Mouse (Mus musculus) limb, embryonic 11.5 days (tissue): ENCODE results near the gene Ptger3. TPM values are rescaled to one million over a fixed set of nuclear protein-coding genes. Genes with fewer than 3 reads are reported as not detected.

Experiments
- ATAC-seq: fragments of 200-750 bp; cut with Nextera tagmentation; 2 replicates; pipeline ENCODE4 v1.8.0; 2017; ENCODE audit warnings: low read depth; ENCODE audit not compliant: insufficient number of reproducible peaks, low FRiP score, low TSS enrichment
- DNase-seq: peaks from one replicate; pipeline ENCODE4 v3.0.0-alpha.2; 2015; ENCODE audit warnings: low spot score
- H3K27ac ChIP-seq: fragments of 300-500 bp; sonication (generic); replicated peaks from 2 replicates; pipeline ENCODE4 v1.5.1; 2014; ENCODE audit warnings: low read depth, mild to moderate bottlenecking, low read length
- H3K27me3 ChIP-seq: fragments of 300-500 bp; sonication (generic); 2 replicates; pipeline ENCODE4 v1.6.1; 2014; ENCODE audit warnings: mild to moderate bottlenecking, low read length, mixed read lengths; ENCODE audit not compliant: control insufficient read depth, insufficient read depth
- H3K36me3 ChIP-seq: fragments of 300-500 bp; sonication (generic); 2 replicates; pipeline ENCODE4 v1.6.1; 2014; ENCODE audit warnings: mild to moderate bottlenecking, low read length, moderate library complexity, mixed read lengths; ENCODE audit not compliant: control insufficient read depth, insufficient read depth
- H3K4me1 ChIP-seq: fragments of 300-500 bp; sonication (generic); 2 replicates; pipeline ENCODE4 v1.6.1; 2014; ENCODE audit warnings: low read length, mixed read lengths; ENCODE audit not compliant: control insufficient read depth, insufficient read depth
- H3K4me2 ChIP-seq: fragments of 300-500 bp; sonication (generic); 2 replicates; pipeline ENCODE4 v1.6.1; 2014; ENCODE audit warnings: low read depth, mild to moderate bottlenecking, moderate library complexity; ENCODE audit not compliant: severe bottlenecking
- H3K4me3 ChIP-seq: fragments of 300-500 bp; sonication (generic); 2 replicates; pipeline ENCODE4 v1.5.1; 2014; ENCODE audit warnings: low read depth, low read length
- H3K9ac ChIP-seq: fragments of 300-500 bp; sonication (generic); 2 replicates; pipeline ENCODE4 v1.6.1; 2014; ENCODE audit warnings: mild to moderate bottlenecking, low read length
- H3K9me3 ChIP-seq: fragments of 300-500 bp; sonication (generic); 2 replicates; pipeline ENCODE4 v1.6.1; 2016; ENCODE audit warnings: low read length; ENCODE audit not compliant: control insufficient read depth
- WGBS: fragments of 180-500 bp; shearing (Covaris S2); extraction: QIAGEN DNeasy Blood & Tissue Kit; methylation state at CpG from one replicate; pipeline ENCODE4 v1.1.7; 2014; 5-methylcytosine and 5-hydroxymethylcytosine counted together
- polyA plus RNA-seq: library from polyadenylated mRNA; unstranded; fragments of >200 nt; fragmentation: Nextera tagmentation; extraction: Ambion mirVana; gene quantifications from 2 replicates; pipeline ENCODE4 v1.2.1, GENCODE M21; 2014

The Ptger3 gene
- polyA plus RNA-seq, 1 experiment from 2014 or later, result 0.95 TPM

GRCm38 (mm10) chr3:157549758-157550600 lies 16.7 kb upstream of the Ptger3 start:
- Histone ChIP-seq H3K9me3 (no peaks in the 10 kb centered on the region), H3K36me3 (peaks cover 12% of the 10 kb centered on the region), H3K9ac (no peak overlapping the region), H3K4me2 (no peak overlapping the region), H3K27me3 (no peaks in the 10 kb centered on the region), H3K4me3 (no peak overlapping the region), H3K4me1 (no peaks in the 10 kb centered on the region), H3K27ac (no peak overlapping the region)
- WGBS, result 95% methylated on average over 3 of the region's 3 CpGs
- ATAC-seq (0 out of 2 replicates have a peak, but pooled peaks have one; percentile 62), DNase-seq (no peak)

GRCm38 (mm10) chr3:157565196-157565595 lies 1.5 kb upstream of the Ptger3 start:
- H3K9ac ChIP-seq, result no peak overlapping the region
- H3K4me1 ChIP-seq, result peaks cover 6% of the 10 kb centered on the region; the same call in 1 of the 2 replicates
- 10% methylated on average over 2 of the region's 2 CpGs for WGBS
- no peak overlapping the region for H3K4me3 ChIP-seq
- no peak overlapping the region for H3K27ac ChIP-seq
- ATAC-seq, result no peak
- H3K36me3 ChIP-seq, result no peaks in the 10 kb centered on the region
- H3K27me3 ChIP-seq, result peaks cover 30% of the 10 kb centered on the region
- H3K4me2 ChIP-seq, result no peak overlapping the region
- no peaks in the 10 kb centered on the region for H3K9me3 ChIP-seq
- DNase-seq, result no peak

- H3K27me3 ChIP-seq, result peaks cover 30% of the 10 kb centered on the region
- H3K4me3 ChIP-seq, result peak overlapping the region; percentile 36
- no peak overlapping the region for H3K9ac ChIP-seq
- no peak for ATAC-seq
- H3K4me1 ChIP-seq, result peaks cover 6% of the 10 kb centered on the region; the same call in 1 of the 2 replicates
- WGBS, result 4% methylated on average over 28 of the region's 34 CpGs
- no peak overlapping the region for H3K27ac ChIP-seq
- peak; percentile 38 for DNase-seq
- H3K4me2 ChIP-seq, result peak overlapping the region; percentile 82
- no peaks in the 10 kb centered on the region for H3K36me3 ChIP-seq
- H3K9me3 ChIP-seq, result no peaks in the 10 kb centered on the region
Observed at GRCm38 (mm10) chr3:157567566-157568132, 957 bp downstream of the Ptger3 start.

GRCm38 (mm10) chr3:157572011-157572410 lies 5.3 kb downstream of the Ptger3 start:
- H3K4me3 ChIP-seq, result no peak overlapping the region
- 82% methylated on average over 6 of the region's 6 CpGs for WGBS
- H3K27ac ChIP-seq, result no peak overlapping the region
- no peak overlapping the region for H3K9ac ChIP-seq
- no peaks in the 10 kb centered on the region for H3K36me3 ChIP-seq
- H3K4me2 ChIP-seq, result no peak overlapping the region
- DNase-seq (no peak), ATAC-seq (no peak)
- H3K9me3 ChIP-seq, result no peaks in the 10 kb centered on the region
- H3K27me3 ChIP-seq, result peaks cover 21% of the 10 kb centered on the region
- H3K4me1 ChIP-seq, result peaks cover 5% of the 10 kb centered on the region; the same call in 1 of the 2 replicates

- no peak for ATAC-seq
- H3K27ac ChIP-seq, result no peak overlapping the region
- no peaks in the 10 kb centered on the region for H3K36me3 ChIP-seq
- H3K9me3 ChIP-seq, result no peaks in the 10 kb centered on the region
- H3K27me3 ChIP-seq, result no peaks in the 10 kb centered on the region
- no peak overlapping the region for H3K4me2 ChIP-seq
- no peak overlapping the region for H3K4me3 ChIP-seq
- DNase-seq, result no peak
- no peaks in the 10 kb centered on the region for H3K4me1 ChIP-seq
- H3K9ac ChIP-seq, result no peak overlapping the region
- 82% methylated on average over 9 of the region's 9 CpGs for WGBS
Observed at GRCm38 (mm10) chr3:157575441-157576342, 9.0 kb downstream of the Ptger3 start.

GRCm38 (mm10) chr3:157576343-157576722 lies 9.6 kb downstream of the Ptger3 start:
- Histone ChIP-seq H3K4me1 (no peaks in the 10 kb centered on the region), H3K4me2 (no peak overlapping the region), H3K36me3 (no peaks in the 10 kb centered on the region), H3K4me3 (no peak overlapping the region), H3K9ac (no peak overlapping the region), H3K9me3 (no peaks in the 10 kb centered on the region), H3K27me3 (no peaks in the 10 kb centered on the region), H3K27ac (no peak overlapping the region)
- DNase-seq (no peak), ATAC-seq (no peak)
- WGBS, result 75% methylated on average over 1 of the region's 1 CpGs

- Histone ChIP-seq H3K4me2 (no peak overlapping the region), H3K4me1 (no peaks in the 10 kb centered on the region), H3K36me3 (no peaks in the 10 kb centered on the region), H3K27ac (no peak overlapping the region), H3K27me3 (no peaks in the 10 kb centered on the region), H3K9me3 (no peaks in the 10 kb centered on the region), H3K9ac (no peak overlapping the region), H3K4me3 (no peak overlapping the region)
- DNase-seq, result no peak
- ATAC-seq, result no peak
- WGBS, result 68% methylated on average over 1 of the region's 1 CpGs
Observed at GRCm38 (mm10) chr3:157576862-157577261, 10.2 kb downstream of the Ptger3 start.

- H3K27ac ChIP-seq, result no peak overlapping the region
- ATAC-seq (no peak; the same call in 1 of the 2 replicates), DNase-seq (no peak)
- no peaks in the 10 kb centered on the region for H3K27me3 ChIP-seq
- WGBS, result 91% methylated on average over 5 of the region's 5 CpGs
- H3K9me3 ChIP-seq, result no peaks in the 10 kb centered on the region
- H3K4me1 ChIP-seq, result no peaks in the 10 kb centered on the region
- H3K9ac ChIP-seq, result no peak overlapping the region
- no peaks in the 10 kb centered on the region for H3K36me3 ChIP-seq
- H3K4me3 ChIP-seq, result no peak overlapping the region
- H3K4me2 ChIP-seq, result no peak overlapping the region
Observed at GRCm38 (mm10) chr3:157578469-157579170, 11.9 kb downstream of the Ptger3 start.
